Mouse (Mus musculus) layer of hippocampus, adult 2 months (tissue): ENCODE measurements at regions not wholly inside any gene's neighbourhood (a gene's known extent, or its start where the extent isn't known, plus 50 kb on each side); places are given as distances from the start of the nearest gene placed in this dataset.

Experiments
- DNase-seq, 2 experiments: peaks; one replicate each; pipeline ENCODE4 v3.0.0; 2022; ENCODE audit warnings: low spot score in 2 of 2
- H3K27ac ChIP-seq: fragments of 200-600 bp; 2 replicates; pipeline ENCODE4 v1.8.1; 2022
- H3K4me3 ChIP-seq: fragments of 200-600 bp; 2 replicates; pipeline ENCODE4 v1.8.1; 2022; ENCODE audit warnings: mild to moderate bottlenecking
- CTCF ChIP-seq: fragments of 200-600 bp; conservative IDR thresholded peaks from 2 replicates; pipeline ENCODE4 v1.8.1; 2022; ENCODE audit warnings: antibody characterized with exemption, mild to moderate bottlenecking, moderate library complexity

DNA sequence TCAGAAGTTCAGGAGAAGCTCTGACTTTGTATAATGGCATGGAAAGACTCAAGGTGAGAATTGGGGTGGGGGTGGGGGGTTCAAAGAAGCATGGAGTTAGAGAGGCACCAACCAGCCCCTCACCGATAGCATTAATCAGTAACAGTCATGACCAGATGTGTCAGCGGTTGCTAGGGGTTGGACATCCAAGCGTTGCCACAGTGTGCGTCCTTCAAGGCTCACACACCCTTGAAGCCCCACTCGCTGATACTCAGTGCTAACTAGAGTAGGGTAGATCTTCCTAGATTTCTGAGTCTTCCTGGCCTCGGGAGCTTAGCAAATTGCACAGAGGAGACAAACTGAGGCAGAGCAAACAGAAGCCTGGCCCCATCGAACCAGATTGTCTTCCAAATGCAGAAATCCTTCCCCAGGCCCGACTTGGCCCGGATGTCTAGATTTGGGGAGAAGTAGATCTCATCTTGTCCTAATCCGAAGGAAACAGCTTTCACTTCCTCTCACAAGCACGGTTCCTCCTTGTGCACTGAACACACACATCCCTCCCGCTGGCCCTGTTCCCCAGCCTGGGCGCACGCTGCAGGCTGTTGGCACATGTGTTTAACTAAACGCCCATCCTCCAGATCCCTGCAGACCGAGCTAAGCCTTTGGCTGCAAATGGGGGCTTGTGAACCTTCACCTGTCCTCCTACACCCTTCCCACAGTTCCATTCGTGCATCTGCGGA, 73.1 kb upstream of the Vrk1 start:
- Histone ChIP-seq H3K4me3 (no peak overlapping the region), H3K27ac (peak overlapping the region; percentile 81)
- DNase-seq: peak; percentile 66 to 72
- no peak for TF ChIP-seq CTCF

GRCm38 (mm10) chr12:105942136-105943076, 67.6 kb upstream of the Vrk1 start:
- Histone ChIP-seq H3K27ac (no peak overlapping the region), H3K4me3 (no peak overlapping the region)
- DNase-seq: no peak
- TF ChIP-seq CTCF: no peak

- no peak for DNase-seq
- Histone ChIP-seq H3K4me3 (no peak overlapping the region), H3K27ac (no peak overlapping the region)
- no peak for TF ChIP-seq CTCF
Observed at GRCm38 (mm10) chr12:105943077-105943433, 67.0 kb upstream of the Vrk1 start.

DNA sequence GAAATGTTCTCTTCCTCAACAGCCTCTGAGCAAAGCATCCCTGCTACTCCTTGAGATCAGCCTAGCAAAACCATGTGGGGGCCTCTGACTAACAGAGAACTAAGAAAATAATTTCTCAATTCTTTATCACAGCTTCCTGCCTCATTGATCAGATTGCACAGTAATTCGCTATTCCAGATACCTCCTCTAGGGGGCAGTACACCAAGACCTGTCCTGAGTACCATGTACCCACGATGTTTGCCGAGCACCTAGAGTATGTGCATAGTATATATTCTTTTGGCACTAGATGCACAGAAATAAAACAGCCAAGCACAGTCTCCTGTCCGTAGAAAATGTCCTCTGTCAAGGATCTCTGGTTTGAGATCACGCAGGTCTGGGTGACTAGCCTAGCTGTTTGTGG, 62.7 kb upstream of the Vrk1 start:
- H3K27ac ChIP-seq: no peak overlapping the region
- TF ChIP-seq CTCF: peak; percentile 67
- no peak for DNase-seq
- H3K4me3 ChIP-seq: no peak overlapping the region

DNA sequence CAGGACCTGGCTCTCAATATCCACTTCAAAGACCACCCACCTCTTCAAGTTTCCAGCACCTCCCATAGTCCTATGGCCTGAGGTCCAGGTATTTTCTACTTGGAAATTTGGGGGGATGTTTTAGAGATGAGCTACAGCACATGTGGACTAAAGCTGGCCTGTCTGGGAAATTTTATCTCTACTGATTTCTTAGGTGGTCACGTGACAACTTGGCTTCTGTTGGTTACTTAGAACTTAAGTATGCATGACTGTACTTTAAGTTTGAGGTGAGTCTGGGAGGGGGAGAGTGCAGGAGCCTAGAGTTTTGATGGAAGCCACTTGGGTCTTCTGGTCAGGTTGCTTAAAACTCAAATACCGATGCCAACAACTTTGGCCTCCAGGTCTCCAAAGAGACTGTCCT, 61.7 kb upstream of the Vrk1 start:
- DNase-seq: no peak
- no peak for TF ChIP-seq CTCF
- no peak overlapping the region for H3K4me3 ChIP-seq
- no peak overlapping the region for H3K27ac ChIP-seq

DNA sequence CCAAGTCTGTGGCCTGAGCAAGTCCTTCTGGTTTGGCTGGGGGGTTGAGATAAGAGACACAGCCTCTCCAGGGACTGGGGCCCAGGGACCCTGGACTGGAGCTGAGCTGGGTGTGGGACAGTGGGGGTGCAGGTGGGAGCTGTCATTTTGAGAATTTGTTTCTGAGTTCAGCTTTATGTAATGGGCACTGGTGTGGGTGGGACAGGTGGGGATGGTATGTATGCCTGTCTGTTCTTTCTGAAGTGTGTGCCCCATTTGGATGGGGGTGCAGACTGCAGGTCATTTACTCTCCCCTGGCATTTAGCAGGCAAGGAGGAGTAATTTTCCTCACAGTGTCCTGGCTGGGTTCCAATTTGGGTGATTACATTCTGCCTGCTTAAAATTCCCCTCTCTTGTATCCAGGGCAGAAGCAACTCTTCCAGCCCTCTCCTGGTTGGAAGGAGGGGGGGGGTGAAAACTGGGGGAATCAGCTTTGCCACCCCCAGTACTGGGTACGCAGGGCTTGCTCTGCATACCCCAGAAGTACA, 54.2 kb upstream of the Vrk1 start:
- peak in 1 of 2 experiments; percentile 27 for DNase-seq
- Histone ChIP-seq H3K27ac (peak overlapping the region; percentile 14; the same call in 1 of the 2 replicates), H3K4me3 (no peak overlapping the region)
- no peak for TF ChIP-seq CTCF

DNA sequence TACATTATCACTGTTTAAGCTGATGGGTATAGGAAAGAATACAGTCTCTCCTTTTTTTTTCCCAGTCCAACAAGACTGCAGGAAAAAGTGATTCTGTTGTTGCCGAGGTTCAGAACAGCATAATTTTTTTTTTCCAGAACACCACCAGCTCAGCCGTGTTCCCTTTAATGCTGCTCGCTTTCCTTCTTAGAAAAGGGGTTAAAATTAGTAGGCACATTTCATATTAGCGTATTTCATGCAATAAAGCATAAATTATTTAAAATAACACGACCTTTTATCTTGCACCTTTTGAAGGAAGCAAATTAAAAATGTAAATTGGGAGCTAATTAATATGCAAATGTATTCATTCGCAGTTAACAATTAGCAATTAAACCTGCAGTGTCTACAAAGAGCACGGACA, 50.3 kb upstream of the Vrk1 start:
- no peak for TF ChIP-seq CTCF
- DNase-seq: no peak
- H3K4me3 ChIP-seq: peak overlapping the region; percentile 27
- H3K27ac ChIP-seq: peak overlapping the region; percentile 86
